Mouse (Mus musculus) heart, postnatal 0 days (tissue): Measurements from ENCODE around the gene Chst15.

Experiments used
- CTCF ChIP-seq: IDR thresholded peaks from 2 replicates; pipeline ENCODE4 v1.5.1; 2016; ENCODE audit warnings: antibody characterized with exemption, control low read depth, low read depth
- EP300 ChIP-seq: IDR thresholded peaks from 2 replicates; pipeline ENCODE4 v1.6.1; 2016; ENCODE audit warnings: antibody characterized with exemption, low read depth

GRCm38 (mm10) chr7:132296132-132296531, 20.9 kb downstream of the Chst15 start:
- no peak for TF ChIP-seq EP300
- TF ChIP-seq CTCF, result no peak
